Mouse (Mus musculus): ENCODE measurements around the gene Ccr7.

- no peak for TF ChIP-seq CTCF (IDR thresholded peaks at IDR 0.05; ENCODE audit: control insufficient read depth, insufficient read depth, insufficient replicate concordance, low read depth, low read length)
- no peak for TF ChIP-seq POLR2A (IDR thresholded peaks at IDR 0.05; ENCODE audit: control insufficient read depth, low read depth, low read length)
Observed at GRCm38 (mm10) chr11:99115940-99116339, 38.9 kb downstream of the Ccr7 start.
